Mouse (Mus musculus) MEL-GATA-1-ER (cell line): ENCODE data around the gene Slc35c1.

Experiments
- DNase-seq: peaks from one replicate; pipeline ENCODE4 v3.0.0-alpha.2; 2012; ENCODE audit warnings: low read depth; ENCODE audit errors: extremely low read depth

The Slc35c1 gene

GRCm38 (mm10) chr2:92435023-92435422 is 25.3 kb downstream of the Slc35c1 start:
- no peak for DNase-seq

GRCm38 (mm10) chr2:92434375-92434745 is 26.0 kb downstream of the Slc35c1 start:
- DNase-seq, result no peak

GRCm38 (mm10) chr2:92433578-92434374 is 26.6 kb downstream of the Slc35c1 start, which contains the start of gene Cry2:
Gene Cry2, minus strand, starts transcription at chr2:92434043.
- peak; percentile 92 for DNase-seq

DNA sequence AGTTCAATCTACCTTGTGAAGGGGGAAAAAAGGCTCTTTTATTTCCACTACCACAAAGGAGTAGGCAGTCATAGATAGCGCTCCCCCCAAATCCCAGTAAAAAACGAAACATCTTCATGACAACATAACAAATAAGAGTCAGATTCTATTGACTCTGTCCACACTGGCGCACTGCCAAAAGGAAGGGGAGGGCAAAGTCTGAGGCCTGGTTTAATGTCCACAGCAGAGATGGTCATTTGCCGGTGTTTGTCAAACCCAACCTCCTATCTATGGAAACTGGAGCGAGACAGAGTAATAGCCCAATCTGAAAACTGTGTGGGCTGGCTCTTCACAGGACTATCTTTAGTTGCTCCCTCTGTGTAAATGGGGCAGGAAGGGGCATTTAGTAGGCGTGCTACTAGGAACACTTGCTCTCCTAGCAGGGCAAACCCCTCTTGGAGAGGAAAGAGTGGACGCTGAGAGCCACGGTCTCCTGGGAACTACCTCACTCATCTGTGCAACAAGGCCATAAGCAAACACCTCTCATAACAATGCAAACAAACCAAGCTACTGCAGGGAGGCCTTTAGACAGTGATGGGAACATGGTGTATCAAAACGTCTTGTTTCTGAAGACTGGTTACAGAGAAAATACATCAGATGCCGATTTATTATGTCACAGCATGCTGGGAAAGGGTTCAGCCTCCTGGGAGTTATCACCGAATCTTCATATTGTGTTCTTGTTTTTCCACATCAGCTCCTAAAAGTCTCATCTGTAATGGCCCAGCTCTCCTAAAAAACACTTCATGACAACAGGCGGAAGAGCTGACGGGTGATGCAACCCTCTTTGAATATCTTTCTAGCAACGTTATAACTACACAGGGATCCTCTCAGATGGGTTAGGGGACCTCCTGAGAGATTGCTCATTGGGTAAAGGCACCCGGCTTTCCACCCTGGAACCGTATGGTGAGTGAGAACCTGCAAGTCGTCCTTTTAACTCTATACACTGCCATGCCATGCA is 27.7 kb downstream of the Slc35c1 start:
- DNase-seq, result no peak

GRCm38 (mm10) chr2:92431611-92432179 is 28.6 kb downstream of the Slc35c1 start:
- DNase-seq, result no peak

DNA sequence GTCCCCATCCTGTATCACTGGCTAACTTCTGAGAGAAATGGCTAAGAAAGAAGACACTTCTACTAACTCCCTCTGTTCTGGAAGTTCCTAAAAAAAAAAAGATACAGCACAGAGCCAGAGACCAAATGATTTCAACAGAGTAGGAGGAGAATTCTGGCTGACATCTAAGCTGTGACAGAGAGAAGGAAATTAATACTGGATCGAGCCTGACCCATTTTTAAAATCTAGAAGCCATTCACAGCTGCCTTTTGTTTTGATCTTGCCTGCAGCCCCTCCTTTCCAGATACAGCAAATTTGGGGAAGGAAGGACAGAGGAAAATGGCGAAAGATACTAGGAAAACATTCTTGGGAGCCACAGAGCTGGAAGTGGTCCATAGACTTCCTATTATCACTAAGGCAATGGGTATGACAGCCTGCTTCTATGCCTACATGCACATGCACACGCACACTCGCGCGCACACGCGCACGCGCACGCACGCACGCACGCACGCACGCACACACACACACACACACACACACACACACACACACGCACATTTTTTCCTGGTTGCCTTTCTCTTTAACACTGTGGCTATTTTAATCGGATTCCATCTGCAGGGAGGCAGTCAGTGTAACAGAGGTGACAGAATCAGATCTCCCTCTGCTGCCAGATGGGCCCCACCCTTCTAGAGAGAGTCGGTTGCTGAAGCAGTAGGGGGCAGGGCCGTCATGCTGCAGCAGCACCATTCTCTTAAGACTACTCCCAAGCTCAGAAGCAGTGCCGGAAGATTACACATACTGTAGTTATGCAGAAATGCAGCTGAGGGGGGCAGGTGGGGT is 29.4 kb downstream of the Slc35c1 start:
- peak; percentile 53 for DNase-seq

DNA sequence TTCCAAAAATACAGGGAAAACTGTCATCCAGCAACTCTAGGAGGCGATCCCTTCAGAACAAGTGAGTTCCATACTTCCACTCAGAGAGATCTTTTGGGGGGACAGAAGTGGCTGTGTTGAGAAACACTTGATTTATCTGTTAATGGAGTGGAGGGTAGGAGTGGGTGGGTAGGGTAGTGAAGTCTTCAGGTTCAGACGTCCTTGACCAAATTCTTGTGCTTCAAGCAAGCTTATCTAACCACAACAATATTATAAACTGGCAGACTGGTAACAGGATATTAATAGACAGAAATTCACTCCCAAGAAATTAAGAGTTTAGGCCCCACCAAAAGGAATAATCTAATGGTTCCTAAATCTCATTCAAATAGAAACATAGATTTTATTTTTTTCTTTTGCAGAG is 30.2 kb downstream of the Slc35c1 start:
- no peak for DNase-seq

- DNase-seq, result no peak
Observed at GRCm38 (mm10) chr2:92427882-92428281, 32.5 kb downstream of the Slc35c1 start.

DNA sequence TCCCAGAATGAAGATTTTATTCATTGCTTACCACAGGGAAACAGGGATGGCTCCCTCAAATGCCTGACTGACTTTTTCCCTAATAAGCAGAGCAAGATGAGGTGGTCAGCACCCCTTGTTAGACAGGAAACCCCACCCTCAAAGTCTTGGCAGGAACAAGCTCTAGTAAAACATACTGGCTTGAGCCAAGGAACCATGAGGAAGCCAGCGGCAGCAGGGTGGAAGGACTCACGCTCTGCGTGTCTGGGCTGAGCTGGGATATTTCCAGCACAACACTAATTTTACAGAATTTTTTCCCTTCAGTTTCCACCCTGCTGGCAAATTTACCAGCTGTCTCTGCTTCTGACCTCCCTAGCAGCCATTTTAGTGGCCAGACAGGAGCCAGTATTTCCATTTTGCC is 33.9 kb downstream of the Slc35c1 start:
- DNase-seq, result no peak

- no peak for DNase-seq
Observed at GRCm38 (mm10) chr2:92425366-92425765, 35.0 kb downstream of the Slc35c1 start.

GRCm38 (mm10) chr2:92424462-92425308 is 35.7 kb downstream of the Slc35c1 start:
- DNase-seq, result no peak

- no peak for DNase-seq
Observed at GRCm38 (mm10) chr2:92423702-92424461, 36.5 kb downstream of the Slc35c1 start.

- no peak for DNase-seq
Observed at GRCm38 (mm10) chr2:92423156-92423555, 37.2 kb downstream of the Slc35c1 start.

DNA sequence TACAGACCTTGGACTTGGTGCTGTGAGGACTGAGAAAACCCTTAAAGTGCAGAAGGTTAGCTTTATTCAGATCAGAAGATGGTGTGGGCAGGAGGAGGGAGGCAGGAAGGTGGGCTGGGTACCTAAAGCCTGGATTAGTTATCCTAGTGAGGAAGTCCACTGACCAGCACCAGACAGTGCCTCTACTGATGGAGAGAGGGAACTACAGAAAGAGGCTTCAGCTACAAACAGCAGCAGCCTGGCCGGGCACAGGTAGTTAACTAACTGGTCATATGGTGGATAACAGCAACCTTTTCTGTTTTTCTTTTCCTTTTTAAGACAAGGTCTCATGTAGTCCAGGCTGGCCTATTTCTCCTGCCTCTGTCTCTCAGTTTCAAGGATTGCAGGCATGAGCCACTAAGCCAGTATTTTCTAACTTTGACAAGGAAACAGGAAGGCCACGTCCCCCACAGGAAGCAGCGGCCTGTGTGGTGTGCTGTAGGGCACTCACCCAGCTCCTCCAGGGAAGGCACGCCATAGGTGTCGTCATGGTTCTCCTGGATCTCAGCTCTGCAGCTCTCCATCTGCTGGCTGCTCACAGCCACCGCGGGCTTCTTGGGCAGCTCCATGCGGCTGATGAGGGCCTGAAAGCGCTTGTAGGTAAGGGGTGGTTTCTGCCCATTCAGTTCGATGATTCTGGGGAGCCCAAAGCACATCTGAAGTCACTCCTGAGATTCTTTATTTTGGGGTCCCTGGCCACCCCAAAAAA is 37.8 kb downstream of the Slc35c1 start:
- no peak for DNase-seq

- no peak for DNase-seq
Observed at GRCm38 (mm10) chr2:92421723-92422387, 38.5 kb downstream of the Slc35c1 start.

- DNase-seq, result no peak
Observed at GRCm38 (mm10) chr2:92411705-92412104, 48.6 kb downstream of the Slc35c1 start.

DNA sequence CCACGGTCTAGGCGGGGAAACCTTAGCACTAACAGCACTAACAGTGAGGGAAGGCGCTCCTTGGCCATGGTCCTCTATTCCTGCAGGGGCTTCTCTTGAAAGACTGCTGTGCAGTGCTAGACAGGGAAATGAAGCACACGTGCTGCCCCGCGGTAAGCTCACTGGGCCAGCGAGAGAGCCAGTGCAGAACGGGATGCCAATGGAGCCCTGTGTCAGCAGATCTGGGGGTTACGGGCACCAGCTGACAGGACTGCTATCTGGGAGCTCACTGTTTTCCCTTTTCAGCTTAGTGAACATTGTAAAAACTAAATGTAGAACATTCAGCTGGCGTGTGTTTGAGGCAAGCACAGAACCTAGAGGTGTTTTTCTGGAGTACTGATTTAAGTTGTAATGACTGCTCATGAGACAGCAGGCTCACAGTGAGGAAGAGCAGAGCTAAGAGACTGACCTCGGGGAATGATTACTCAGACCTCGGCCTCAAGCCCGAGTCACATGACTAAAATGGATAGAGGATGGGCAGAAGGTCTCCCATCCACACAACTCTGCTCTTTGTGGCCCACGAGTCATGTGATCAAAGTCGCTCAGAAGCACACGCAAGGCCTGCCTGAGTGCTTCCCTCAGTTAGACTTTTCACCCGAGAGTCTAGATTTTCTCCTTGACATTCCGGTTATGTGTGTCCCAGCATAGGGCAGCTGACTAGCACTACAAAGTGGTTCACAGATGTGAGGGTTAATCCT is 51.9 kb downstream of the Slc35c1 start:
- no peak for DNase-seq
